Mouse (Mus musculus): Measurements from ENCODE around the gene Rabif. TPM values are rescaled to one million over a fixed set of nuclear protein-coding genes. Genes with fewer than 3 reads are reported as not detected.

Rabif gene
- 18.5 and 21.5 TPM in 2 replicates for total RNA-seq (2012; rRNA removed)
- 10 to 100 TPM in 1 of 2 experiments, not detected in 1; 21.8 TPM for polyA plus RNA-seq (2012; ENCODE audit: insufficient read depth in 1 of 2, insufficient read length in 2 of 2, low read depth in 1 of 2, low replicate concordance in 2 of 2, missing spikeins in 1 of 2)

DNA sequence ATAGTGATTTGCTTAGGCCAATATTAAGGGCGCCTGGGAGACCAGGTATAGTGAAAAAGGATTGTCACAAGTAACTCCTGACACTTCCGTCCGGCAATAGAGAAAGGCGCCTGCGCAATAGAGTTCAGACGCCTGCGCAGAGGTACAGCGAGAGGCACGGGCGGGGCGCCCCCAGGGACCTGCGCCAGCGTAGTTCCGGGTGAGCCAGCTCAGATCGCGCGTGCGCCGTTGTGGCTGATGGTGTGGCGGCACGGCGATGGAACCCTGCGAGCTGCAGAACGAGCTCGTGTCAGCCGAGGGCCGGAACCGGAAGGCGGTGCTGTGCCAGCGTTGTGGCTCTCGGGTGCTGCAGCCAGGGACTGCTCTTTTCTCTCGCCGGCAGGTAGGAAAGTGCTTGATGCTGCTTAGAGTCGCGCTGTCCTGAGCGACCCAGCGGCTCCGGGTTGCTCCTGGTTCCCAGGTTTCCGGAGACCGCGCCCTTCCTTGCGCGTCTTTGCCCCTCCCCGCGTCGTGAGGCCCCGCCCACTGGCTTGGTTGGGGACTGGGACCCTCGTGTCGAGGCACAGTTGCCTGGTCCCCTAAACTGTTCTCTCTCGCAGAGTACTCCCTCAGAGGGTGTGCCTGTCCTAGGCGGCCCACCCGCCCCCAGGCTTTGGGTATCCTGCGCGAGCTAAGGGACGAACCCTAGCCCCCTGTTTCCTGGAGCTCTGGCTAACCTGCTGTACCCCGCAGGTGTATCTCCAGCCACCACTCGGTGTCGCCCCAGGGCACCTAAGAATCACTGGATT lies at the start of gene Rabif:
Gene Rabif, plus strand, starts transcription at position 221 of the 788 bp plus-strand sequence.
- Histone ChIP-seq H3K79me2 (ENCODE audit: control insufficient read depth, insufficient read depth, low read length, poor library complexity) (peaks cover 31% of the 10 kb centered on the region), H3K9ac (ENCODE audit: control insufficient read depth, low read depth, low read length, poor library complexity, severe bottlenecking) (peak within 1 kb of the TSS; percentile 98), H3K4me3 (ENCODE audit: control insufficient read depth in 1 of 2, insufficient read depth in 1 of 2, low read depth in 2 of 2, low read length in 2 of 2) (peak within 1 kb of the TSS; percentile 71 to 96), H3K27me3 (ENCODE audit: control insufficient read depth in 1 of 2, insufficient read depth in 2 of 2, low read length in 2 of 2) (no peaks in the 10 kb centered on the region), H3K27ac (ENCODE audit: control insufficient read depth, low read depth, low read length) (peak within 1 kb of the TSS; percentile 96), H3K9me3 (replicated peaks; ENCODE audit: insufficient read depth, low read length) (no peaks in the 10 kb centered on the region), H3K4me1 (ENCODE audit: control insufficient read depth in 1 of 2, insufficient read depth in 2 of 2, low read length in 2 of 2) (peaks cover 15 to 20% of the 10 kb centered on the region in 2 experiments), H3K36me3 (ENCODE audit: control insufficient read depth in 1 of 2, insufficient read depth in 2 of 2, low read length in 2 of 2) (peaks cover 6 to 20% of the 10 kb centered on the region in 2 experiments; a peak in 3 of 4 replicates)
- DNase-seq (ENCODE audit: low read depth, low spot score), result peak; percentile 99
- TF ChIP-seq USF1 (IDR thresholded peaks at IDR 0.05; ENCODE audit: low read depth, low read length) (no peak), RAD21 (IDR thresholded peaks at IDR 0.05; ENCODE audit: low read depth, low read length) (peak; percentile 51), POLR2AphosphoS5 (IDR thresholded peaks at IDR 0.05; ENCODE audit: borderline replicate concordance, low read depth, low read length) (peak; percentile 82; the same call in 1 of the 2 replicates), CHD2 (IDR thresholded peaks at IDR 0.05; ENCODE audit: low read length) (no peak), KAT2A (conservative IDR thresholded peaks at IDR 0.05; ENCODE audit: low read depth, low read length) (peak; percentile 62; the same call in 1 of the 2 replicates), TBP (IDR thresholded peaks at IDR 0.05; ENCODE audit: low read depth, low read length) (peak; percentile 83), MAX (IDR thresholded peaks at IDR 0.05; ENCODE audit: low read length) (peak; percentile 75), POLR2A (IDR thresholded peaks at IDR 0.05; ENCODE audit: control insufficient read depth in 1 of 2, insufficient read depth in 1 of 2, low read depth in 1 of 2, low read length in 2 of 2, poor library complexity in 1 of 2) (peak; percentile 96 to 99; a peak in 3 of 4 replicates), POLR2AphosphoS2 (IDR thresholded peaks at IDR 0.05; ENCODE audit: low read length) (peak; percentile 94), HCFC1 (IDR thresholded peaks at IDR 0.05; ENCODE audit: low read depth, low read length) (peak; percentile 88), ZC3H11A (IDR thresholded peaks at IDR 0.05; ENCODE audit: low read depth, low read length) (peak; percentile 45; the same call in 1 of the 2 replicates), MAZ (IDR thresholded peaks at IDR 0.05; ENCODE audit: low read depth, low read length) (peak; percentile 13; the same call in 1 of the 2 replicates), MEF2A (IDR thresholded peaks at IDR 0.05; ENCODE audit: extremely low read depth, insufficient replicate concordance, low read depth, low read length, poor library complexity, severe bottlenecking) (no peak), ZNF384 (IDR thresholded peaks at IDR 0.05; ENCODE audit: low read depth, low read length) (no peak), BHLHE40 (IDR thresholded peaks at IDR 0.05; ENCODE audit: borderline replicate concordance, low read depth, low read length) (no peak; the same call in 1 of the 2 replicates), TAL1 (IDR thresholded peaks at IDR 0.05; ENCODE audit: low read length) (no peak), ETS1 (IDR thresholded peaks at IDR 0.05; ENCODE audit: low read depth, low read length) (no peak), CTCF (IDR thresholded peaks at IDR 0.05 in 2 of 3, conservative IDR thresholded peaks at IDR 0.05 in 1 of 3; ENCODE audit: control insufficient read depth in 1 of 3, insufficient read depth in 1 of 3, low read depth in 2 of 3, low read length in 3 of 3, poor library complexity in 1 of 3, severe bottlenecking in 1 of 3) (peak in 2 of 3 experiments; percentile 58; a peak in 5 of 6 replicates), NRF1 (IDR thresholded peaks at IDR 0.05; ENCODE audit: insufficient read depth, low read depth, low read length, poor library complexity, severe bottlenecking) (peak; percentile 96), MYC (IDR thresholded peaks at IDR 0.05; ENCODE audit: low read depth, low read length) (peak; percentile 74), E2F4 (IDR thresholded peaks at IDR 0.05; ENCODE audit: borderline replicate concordance, low read depth, low read length) (peak; percentile 72; the same call in 1 of the 2 replicates), ZMIZ1 (IDR thresholded peaks at IDR 0.05; ENCODE audit: low read depth, low read length) (peak; percentile 93), ZKSCAN1 (IDR thresholded peaks at IDR 0.05; ENCODE audit: low read depth, low read length) (no peak), MYB (IDR thresholded peaks at IDR 0.05; ENCODE audit: low read depth, low read length) (no peak), JUND (IDR thresholded peaks at IDR 0.05; ENCODE audit: low read depth, low read length) (no peak), GABPA (IDR thresholded peaks at IDR 0.05; ENCODE audit: low read depth, low read length) (no peak), SMC3 (IDR thresholded peaks at IDR 0.05; ENCODE audit: low read depth, low read length) (peak; percentile 47), MAFK (IDR thresholded peaks at IDR 0.05; ENCODE audit: borderline replicate concordance, low read depth, low read length) (no peak), CHD1 (IDR thresholded peaks at IDR 0.05; ENCODE audit: low read depth, low read length) (no peak), RCOR1 (IDR thresholded peaks at IDR 0.05; ENCODE audit: low read depth, low read length) (no peak), MXI1 (IDR thresholded peaks at IDR 0.05; ENCODE audit: low read depth, low read length) (peak; percentile 76), UBTF (IDR thresholded peaks at IDR 0.05; ENCODE audit: borderline replicate concordance, insufficient read depth, low read depth, low read length) (no peak), GATA1 (IDR thresholded peaks at IDR 0.05; ENCODE audit: low read depth, low read length) (no peak), TCF12 (IDR thresholded peaks at IDR 0.05; ENCODE audit: low read depth, low read length) (peak; percentile 9; the same call in 1 of the 2 replicates), NELFE (IDR thresholded peaks at IDR 0.05; ENCODE audit: low read depth, low read length) (peak; percentile 98)
